Mouse (Mus musculus) brain, embryonic 14.5 days (tissue): Measurements from ENCODE around the gene Zfp768.

Source experiments
- CTCF ChIP-seq: fragments of 200-500 bp; IDR thresholded peaks from 2 replicates; pipeline ENCODE4 v1.5.1; 2012; ENCODE audit warnings: inconsistent platforms, mild to moderate bottlenecking, moderate library complexity, borderline replicate concordance; ENCODE audit not compliant: insufficient read depth, insufficient read length; ENCODE audit errors: extremely low read depth
- POLR2A ChIP-seq: fragments of 200-500 bp; IDR thresholded peaks from 2 replicates; pipeline ENCODE4 v1.6.1; 2012; ENCODE audit warnings: mild to moderate bottlenecking, inconsistent platforms, borderline replicate concordance; ENCODE audit not compliant: poor library complexity, insufficient read depth, insufficient read length, severe bottlenecking; ENCODE audit errors: extremely low read depth

GRCm38 (mm10) chr7:127386641-127387392 lies 41.4 kb upstream of the Zfp768 start, which contains the start of gene 9130019O22Rik:
- TF ChIP-seq CTCF (no peak), POLR2A (no peak)
